Mouse (Mus musculus): ENCODE measurements at regions not wholly inside any gene's neighbourhood (a gene's known extent, or its start where the extent isn't known, plus 50 kb on each side); places are given as distances from the start of the nearest gene placed in this dataset.

GRCm38 (mm10) chr2:72781369-72782275, 198.6 kb downstream of the Sp3 start:
- TF ChIP-seq CTCF (IDR thresholded peaks at IDR 0.05): no peak
- no peak for TF ChIP-seq EP300 (IDR thresholded peaks at IDR 0.05)
